Mouse (Mus musculus): ENCODE results near the gene Nek7. TPM values are rescaled to one million over a fixed set of nuclear protein-coding genes. Genes with fewer than 3 reads are reported as not detected.

The Nek7 gene
- polyA plus RNA-seq, 1 experiment from 2014 or later: 13.1 TPM

- Histone ChIP-seq H3K9ac (no peak overlapping the region), H3K27me3 (no peaks in the 10 kb centered on the region), H3K4me2 (no peak overlapping the region), H3K36me3 (no peaks in the 10 kb centered on the region), H3K9me3 (no peaks in the 10 kb centered on the region), H3K27ac (no peak overlapping the region), H3K4me3 (no peak overlapping the region), H3K4me1 (replicated peaks) (no peaks in the 10 kb centered on the region)
- ATAC-seq (ENCODE audit: low FRiP score): no peak
- 90% methylated on average over 5 of the region's 5 CpGs for WGBS
Measured at GRCm38 (mm10) chr1:138487569-138487968, 132.4 kb downstream of the Nek7 start.

GRCm38 (mm10) chr1:138480694-138481093 is 139.2 kb downstream of the Nek7 start:
- Histone ChIP-seq H3K27ac (no peak overlapping the region), H3K9me3 (peaks cover 7% of the 10 kb centered on the region), H3K4me1 (replicated peaks) (no peaks in the 10 kb centered on the region), H3K4me2 (no peak overlapping the region), H3K36me3 (no peaks in the 10 kb centered on the region; the same call in 1 of the 2 replicates), H3K4me3 (no peak overlapping the region), H3K27me3 (no peaks in the 10 kb centered on the region), H3K9ac (no peak overlapping the region)
- 94% methylated on average over 1 of the region's 1 CpGs for WGBS
- ATAC-seq (ENCODE audit: low FRiP score): no peak

- no peak overlapping the region for H3K4me3 ChIP-seq
- 0 out of 2 replicates have a peak, but pooled peaks cover 4% of the 10 kb centered on the region for H3K9me3 ChIP-seq
- H3K4me2 ChIP-seq: no peak overlapping the region
- no peak overlapping the region for H3K9ac ChIP-seq
- H3K27me3 ChIP-seq: no peaks in the 10 kb centered on the region
- no peak overlapping the region for H3K27ac ChIP-seq
- ATAC-seq (ENCODE audit: low FRiP score): no peak
- no peaks in the 10 kb centered on the region for H3K36me3 ChIP-seq
- no peaks in the 10 kb centered on the region for H3K4me1 ChIP-seq (replicated peaks)
- 64% methylated on average over 2 of the region's 2 CpGs for WGBS
Measured at GRCm38 (mm10) chr1:138465352-138465751, 154.6 kb downstream of the Nek7 start.

- no peak overlapping the region for H3K4me2 ChIP-seq
- 85% methylated on average over 3 of the region's 3 CpGs for WGBS
- H3K27ac ChIP-seq: no peak overlapping the region
- H3K36me3 ChIP-seq: no peaks in the 10 kb centered on the region
- no peak overlapping the region for H3K4me3 ChIP-seq
- H3K27me3 ChIP-seq: no peaks in the 10 kb centered on the region
- no peak for ATAC-seq (ENCODE audit: low FRiP score)
- no peak overlapping the region for H3K9ac ChIP-seq
- H3K4me1 ChIP-seq (replicated peaks): no peaks in the 10 kb centered on the region
- 0 out of 2 replicates have a peak, but pooled peaks cover 4% of the 10 kb centered on the region for H3K9me3 ChIP-seq
Measured at GRCm38 (mm10) chr1:138461425-138461824, 158.5 kb downstream of the Nek7 start.

- Histone ChIP-seq H3K4me3 (no peak overlapping the region), H3K4me1 (replicated peaks) (peaks cover 7% of the 10 kb centered on the region), H3K27ac (0 out of 2 replicates have a peak overlapping the region, but pooled peaks have one; percentile 30), H3K9ac (no peak overlapping the region; the same call in 1 of the 2 replicates), H3K9me3 (no peaks in the 10 kb centered on the region), H3K4me2 (peak overlapping the region; percentile 33; the same call in 1 of the 2 replicates), H3K27me3 (no peaks in the 10 kb centered on the region), H3K36me3 (no peaks in the 10 kb centered on the region)
- no peak for ATAC-seq (ENCODE audit: low FRiP score)
- WGBS: 84% methylated on average over 2 of the region's 2 CpGs
Measured at GRCm38 (mm10) chr1:138449476-138449851, 170.5 kb downstream of the Nek7 start.

- Histone ChIP-seq H3K36me3 (no peaks in the 10 kb centered on the region), H3K4me3 (no peak overlapping the region), H3K27ac (peak overlapping the region; percentile 30; the same call in 1 of the 2 replicates), H3K9ac (peak overlapping the region; percentile 46; the same call in 1 of the 2 replicates), H3K4me2 (peak overlapping the region; percentile 33), H3K27me3 (no peaks in the 10 kb centered on the region), H3K4me1 (replicated peaks) (peaks cover 7% of the 10 kb centered on the region), H3K9me3 (no peaks in the 10 kb centered on the region)
- 64% methylated on average over 15 of the region's 15 CpGs for whole genome bisulfite sequencing
- ATAC-seq (ENCODE audit: low FRiP score): no peak
Measured at GRCm38 (mm10) chr1:138448635-138449475, 171.1 kb downstream of the Nek7 start.

GRCm38 (mm10) chr1:138446846-138447245 is 173.1 kb downstream of the Nek7 start:
- Histone ChIP-seq H3K9ac (no peak overlapping the region), H3K4me1 (replicated peaks) (peaks cover 7% of the 10 kb centered on the region), H3K4me2 (no peak overlapping the region), H3K4me3 (no peak overlapping the region), H3K36me3 (no peaks in the 10 kb centered on the region), H3K27ac (no peak overlapping the region), H3K27me3 (no peaks in the 10 kb centered on the region), H3K9me3 (no peaks in the 10 kb centered on the region)
- ATAC-seq (ENCODE audit: low FRiP score): no peak
- WGBS: 82% methylated on average over 1 of the region's 1 CpGs

Other genes starting within 250 kb of the Nek7 start
- 20.5 and 26.4 TPM in 2 replicates for gene Lhx9, start 228.4 kb upstream of the Nek7 start, polyA plus RNA-seq (2015; fragmentation: Nextera tagmentation; extraction: Ambion mirVana)
- gene 2310009B15Rik, start 236.7 kb upstream of the Nek7 start, polyA plus RNA-seq (2015; fragmentation: Nextera tagmentation; extraction: Ambion mirVana): 35.4 and 37.1 TPM in 2 replicates